Mouse (Mus musculus) cortical plate, adult 2 months (tissue): ENCODE data around the gene Sorbs1. TPM values are rescaled to one million over a fixed set of nuclear protein-coding genes. Genes with fewer than 3 reads are reported as not detected.
"Not testable (repeated sequence)": the region's sequence is repeated elsewhere in the genome, so short reads cannot be mapped to it uniquely, and the experiment has no call there.

Experiments
- H3K27ac ChIP-seq: fragments of 200-500 bp; 2 replicates; pipeline ENCODE4 v1.5.1; 2012; ENCODE audit warnings: low read length, control low read depth, inconsistent platforms; ENCODE audit not compliant: insufficient read depth
- H3K4me1 ChIP-seq: fragments of 200-500 bp; 2 replicates; pipeline ENCODE4 v1.6.1; 2011; ENCODE audit warnings: low read length; ENCODE audit not compliant: control insufficient read depth, insufficient read depth
- H3K4me3 ChIP-seq: fragments of 200-500 bp; 2 replicates; pipeline ENCODE4 v1.5.1; 2011; ENCODE audit warnings: mild to moderate bottlenecking, low read length, control low read depth; ENCODE audit not compliant: insufficient read depth
- CTCF ChIP-seq: fragments of 200-500 bp; IDR thresholded peaks from 2 replicates; pipeline ENCODE4 v1.5.1; 2011; ENCODE audit warnings: mild to moderate bottlenecking, control low read depth, low read length; ENCODE audit not compliant: insufficient read depth; ENCODE audit errors: extremely low read depth
- POLR2A ChIP-seq: fragments of 200-500 bp; IDR thresholded peaks from 2 replicates; pipeline ENCODE4 v1.6.1; 2011; ENCODE audit warnings: mild to moderate bottlenecking, low read length, control low read depth; ENCODE audit not compliant: insufficient read depth; ENCODE audit errors: extremely low read depth
- polyA plus RNA-seq: library from polyadenylated mRNA; depleted of rRNA; stranded (reverse); fragments of >200 nt; gene quantifications from 2 replicates; pipeline ENCODE4 v1.2.3, GENCODE M21; 2012; rRNA removed

Sorbs1 gene
- polyA plus RNA-seq, result 81.5 and 82.1 TPM in 2 replicates

DNA sequence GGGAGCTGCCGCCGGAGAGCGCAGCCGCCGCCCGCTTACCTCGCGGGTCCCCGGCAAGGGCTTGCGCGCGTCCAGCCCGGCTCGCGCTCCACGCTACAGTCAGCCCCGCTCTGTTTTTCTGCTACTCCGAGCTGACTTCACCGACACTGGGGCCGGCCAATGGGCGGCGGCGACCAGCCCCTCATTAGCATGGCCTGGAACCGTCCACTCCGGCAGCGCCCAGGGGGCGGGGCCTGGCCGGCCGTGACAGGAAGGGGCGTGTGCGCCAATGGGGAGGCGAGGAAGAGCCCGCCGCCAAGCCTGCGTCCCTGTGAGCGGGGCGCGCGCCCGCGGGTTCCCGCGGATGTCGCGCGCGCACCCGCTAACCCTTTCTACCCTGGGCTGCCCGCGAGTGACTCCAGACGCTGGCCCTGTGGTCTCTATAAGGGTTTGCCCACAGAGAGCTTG, at the start of gene Sorbs1:
Gene Sorbs1 (minus strand): TSS at position 148 of the 447 bp plus-strand sequence.
- TF ChIP-seq CTCF (no peak), POLR2A (peak; percentile 90)
- Histone ChIP-seq H3K27ac (peak within 1 kb of the TSS; percentile 61), H3K4me1 (peaks cover 7% of the 10 kb centered on the region; the same call in 1 of the 2 replicates), H3K4me3 (peak within 1 kb of the TSS; percentile 94)

DNA sequence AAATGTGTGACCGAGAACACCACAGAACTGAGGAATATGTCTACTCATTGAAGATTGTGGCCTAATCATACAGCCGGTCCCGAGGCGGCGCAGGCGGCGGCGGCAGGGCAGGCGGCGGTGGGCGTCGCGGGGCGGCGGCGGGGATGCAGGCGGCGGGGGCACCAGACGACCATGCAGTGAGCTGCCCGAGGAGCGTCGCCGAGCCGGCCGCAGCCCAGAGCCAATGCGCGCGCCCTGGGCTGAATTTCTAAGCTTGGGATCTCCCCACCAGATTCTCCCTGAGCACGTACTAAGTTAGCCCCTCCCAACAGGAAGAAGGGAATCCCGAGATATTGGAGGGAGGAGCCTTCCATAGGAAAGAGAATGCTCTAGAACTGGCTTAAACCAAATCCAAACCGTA, 47.9 kb upstream of the Sorbs1 start:
- H3K4me1 ChIP-seq, H3K27ac ChIP-seq, H3K4me3 ChIP-seq: not testable (repeated sequence)

DNA sequence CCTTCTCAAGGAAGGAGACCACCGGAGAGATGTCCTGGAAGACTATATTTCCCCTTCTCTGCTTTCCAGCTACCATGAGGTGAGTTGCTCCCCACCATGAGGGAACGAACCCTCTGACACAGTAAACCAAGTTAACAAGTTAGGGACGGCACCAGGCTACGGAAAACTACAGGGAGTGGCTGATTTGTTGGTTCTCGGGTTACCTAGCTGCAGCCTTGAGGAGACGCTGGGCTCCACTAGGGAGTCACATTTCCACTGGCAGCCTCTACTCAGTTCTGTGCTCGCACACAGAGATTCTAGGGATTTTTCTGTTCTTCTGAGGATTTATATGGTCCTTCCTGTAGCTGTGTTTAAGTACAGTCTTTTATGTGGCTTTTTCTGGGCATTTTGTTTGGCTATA, 42.5 kb upstream of the Sorbs1 start:
- no peaks in the 10 kb centered on the region for H3K4me1 ChIP-seq
- TF ChIP-seq CTCF (no peak), POLR2A (no peak)
- no peak overlapping the region for H3K4me3 ChIP-seq
- H3K27ac ChIP-seq, result no peak overlapping the region

DNA sequence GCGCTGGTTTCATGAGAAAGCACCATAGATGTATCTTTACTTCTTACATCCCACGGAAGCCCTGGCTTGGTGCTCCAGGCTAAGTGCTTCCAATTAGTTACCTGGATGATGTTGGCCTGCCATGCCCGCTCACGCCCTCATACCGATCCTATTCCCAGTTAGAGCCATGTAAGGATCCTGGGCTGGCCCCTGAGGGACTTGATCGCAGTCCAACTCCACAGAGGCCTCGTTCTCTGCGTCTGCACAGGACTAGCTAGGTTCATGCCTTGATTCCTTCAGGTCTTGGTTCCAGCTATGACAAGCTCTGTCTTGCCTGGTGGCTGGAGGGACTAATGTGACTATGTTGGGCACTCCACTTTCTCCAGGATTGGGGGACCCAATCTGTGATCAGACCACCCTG, 41.6 kb upstream of the Sorbs1 start:
- Histone ChIP-seq H3K4me3 (no peak overlapping the region), H3K4me1 (no peaks in the 10 kb centered on the region), H3K27ac (no peak overlapping the region)
- TF ChIP-seq CTCF, result no peak

DNA sequence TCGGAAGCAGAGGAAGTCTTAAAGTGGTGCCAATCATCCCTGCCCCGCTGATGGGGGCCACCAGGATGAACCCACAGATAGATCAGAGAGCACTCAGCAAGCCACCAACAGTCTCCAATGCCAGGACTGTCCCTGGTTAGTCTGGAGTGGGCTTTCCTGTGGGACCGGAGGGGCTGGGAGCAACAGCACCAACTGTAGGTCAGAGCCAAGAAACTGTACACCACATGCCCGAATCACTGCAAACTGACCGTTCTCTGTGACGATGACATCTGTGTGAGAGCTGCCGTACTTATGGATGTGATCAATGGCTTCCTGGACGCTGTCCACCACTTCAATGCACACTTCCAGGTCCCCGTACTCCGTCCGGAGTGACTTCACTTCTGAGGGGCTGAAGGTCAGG, 40.8 kb upstream of the Sorbs1 start:
- Histone ChIP-seq H3K4me3 (no peak overlapping the region), H3K4me1 (peaks cover 2% of the 10 kb centered on the region; the same call in 1 of the 2 replicates), H3K27ac (no peak overlapping the region)
- TF ChIP-seq POLR2A, result no peak
- no peak for TF ChIP-seq CTCF

DNA sequence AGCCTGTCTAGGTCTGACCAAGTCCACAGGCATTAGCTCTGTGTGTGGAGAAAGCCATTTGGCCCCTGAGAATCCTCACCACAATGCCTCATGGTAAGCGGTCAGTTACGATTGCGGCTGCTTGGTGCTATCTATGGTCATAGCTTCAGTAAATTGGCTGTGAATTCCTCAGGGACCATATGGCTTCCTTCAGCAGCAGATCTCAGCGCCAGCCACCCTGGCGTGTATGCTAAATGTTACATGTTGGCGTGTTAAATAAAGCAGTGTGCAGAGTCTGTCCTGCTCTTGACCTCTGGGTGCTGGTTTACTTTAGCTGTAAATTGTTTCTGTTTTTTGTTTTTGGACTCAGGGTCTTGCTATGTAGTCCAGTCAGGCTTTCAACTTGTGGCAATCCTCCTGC, 40.3 kb upstream of the Sorbs1 start:
- no peak overlapping the region for H3K4me3 ChIP-seq
- TF ChIP-seq CTCF (no peak), POLR2A (no peak)
- peaks cover 2% of the 10 kb centered on the region; the same call in 1 of the 2 replicates for H3K4me1 ChIP-seq
- no peak overlapping the region for H3K27ac ChIP-seq

DNA sequence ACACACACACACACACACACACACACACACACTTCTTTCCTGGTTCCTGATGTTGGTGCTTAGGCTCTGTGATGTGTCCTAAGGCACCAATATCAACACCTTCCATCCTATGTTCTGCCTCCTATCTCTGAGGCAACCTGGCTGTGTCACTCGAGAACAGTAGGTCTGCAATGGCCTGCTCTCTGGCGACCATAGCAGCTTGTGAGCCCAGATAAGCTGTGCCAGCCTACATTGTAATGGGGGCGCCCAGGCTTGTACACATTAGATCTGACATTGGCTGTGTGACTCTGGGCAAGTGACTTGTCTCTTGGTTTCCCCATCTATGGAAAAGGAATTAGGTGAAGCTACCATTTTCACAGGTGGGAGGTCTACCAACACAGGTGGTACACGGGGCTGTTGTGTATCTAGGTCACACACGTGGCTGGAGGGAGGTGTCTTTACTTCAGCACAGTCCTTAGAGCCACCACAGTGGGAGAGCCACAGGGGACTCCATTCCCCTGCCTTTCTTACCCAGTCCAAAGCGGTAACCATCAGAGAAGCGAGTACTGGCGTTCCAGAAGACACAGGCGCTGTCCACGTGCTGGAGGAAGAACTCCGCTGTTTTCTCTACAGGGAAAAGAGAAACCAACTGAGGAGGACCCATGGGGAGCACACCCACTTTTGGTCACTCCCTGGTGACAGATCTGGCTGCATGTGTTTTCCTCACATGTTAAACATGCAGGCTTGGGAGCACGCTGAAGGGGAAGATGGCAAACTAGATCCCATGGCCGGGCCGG, 39.6 kb upstream of the Sorbs1 start:
- Histone ChIP-seq H3K4me3 (no peak overlapping the region), H3K27ac (no peak overlapping the region), H3K4me1 (peaks cover 2% of the 10 kb centered on the region; the same call in 1 of the 2 replicates)
- TF ChIP-seq CTCF (no peak), POLR2A (no peak)

DNA sequence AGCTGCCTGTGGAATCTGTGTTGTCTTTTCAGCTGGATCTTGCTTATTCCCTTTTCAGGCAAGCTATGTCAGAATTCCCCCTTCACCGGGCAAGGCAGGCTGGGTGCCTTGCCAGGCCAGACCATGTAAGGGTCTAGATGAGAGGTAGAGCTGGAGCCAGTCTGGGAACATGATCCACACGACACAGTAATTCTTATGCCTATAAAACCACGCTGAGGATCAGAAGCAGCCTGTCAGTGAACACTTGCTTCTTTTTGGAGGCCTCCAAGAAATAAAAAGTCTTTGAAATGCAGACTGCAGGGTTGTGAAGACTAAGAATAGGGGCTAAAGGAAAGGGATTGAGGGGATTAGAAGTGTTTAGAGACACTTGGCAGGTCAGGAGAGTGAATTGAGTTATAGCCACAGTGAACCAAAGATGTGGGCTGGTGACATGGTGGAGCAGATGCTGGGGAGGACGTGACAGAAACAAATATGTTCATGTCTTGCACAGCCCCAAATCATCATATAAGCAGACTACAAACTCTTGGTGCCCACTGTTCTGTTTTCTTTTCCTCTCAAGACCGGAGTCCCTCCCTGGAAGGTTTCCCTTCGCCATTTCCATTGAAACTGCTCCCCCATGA, 36.0 kb upstream of the Sorbs1 start:
- no peak for TF ChIP-seq CTCF
- no peak for TF ChIP-seq POLR2A
- H3K4me1 ChIP-seq, result peaks cover 2% of the 10 kb centered on the region; the same call in 1 of the 2 replicates
- no peak overlapping the region for H3K4me3 ChIP-seq
- no peak overlapping the region for H3K27ac ChIP-seq

DNA sequence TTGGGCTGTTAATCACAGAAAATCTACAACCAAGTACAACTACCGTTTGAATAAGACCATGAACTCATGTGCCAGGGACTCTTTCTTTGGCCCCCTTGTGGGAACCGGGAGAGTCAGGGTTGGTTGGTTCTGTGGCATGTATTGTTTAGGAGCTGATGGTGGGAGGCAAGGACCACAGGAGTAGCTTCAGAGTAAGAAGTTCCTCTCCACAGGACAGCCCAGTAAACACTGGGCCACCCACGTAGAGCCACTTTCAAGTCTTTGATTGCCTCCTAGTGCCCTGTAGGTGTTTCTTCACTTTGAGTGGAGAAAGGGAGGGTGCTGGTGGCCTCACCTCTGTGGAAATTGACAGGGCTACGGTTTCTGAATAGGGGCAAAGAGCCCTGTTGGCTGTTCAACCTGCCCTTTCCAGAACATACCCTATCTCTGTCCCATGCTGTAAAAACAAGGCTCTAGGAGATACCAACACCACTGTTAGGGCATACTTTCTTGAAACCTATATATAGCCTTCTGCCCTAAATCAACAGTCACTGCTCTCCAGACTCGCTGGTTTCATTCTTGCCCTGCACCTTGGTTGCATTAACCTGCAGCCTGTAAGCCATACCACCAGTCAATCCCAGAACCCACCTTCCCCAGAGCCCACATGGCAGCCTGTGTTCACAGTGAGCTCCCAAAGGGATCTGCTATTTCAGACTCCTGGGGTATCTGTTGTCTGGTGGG, 35.4 kb upstream of the Sorbs1 start:
- Histone ChIP-seq H3K27ac (no peak overlapping the region), H3K4me3 (no peak overlapping the region), H3K4me1 (peaks cover 2% of the 10 kb centered on the region; the same call in 1 of the 2 replicates)
- TF ChIP-seq CTCF (no peak), POLR2A (no peak)
